Mouse (Mus musculus) CH12.LX (cell line): ENCODE measurements around the gene Dennd1a. TPM values are rescaled to one million over a fixed set of nuclear protein-coding genes. Genes with fewer than 3 reads are reported as not detected.

Source experiments
- DNase-seq: peaks from one replicate; pipeline ENCODE4 v3.0.0-alpha.2; 2013; ENCODE audit errors: extremely low read depth
- H3K27ac ChIP-seq: 2 replicates; pipeline ENCODE4 v1.5.1; 2012; ENCODE audit warnings: low read depth, mild to moderate bottlenecking, control low read depth, moderate library complexity; ENCODE audit not compliant: insufficient read depth
- H3K27me3 ChIP-seq: replicated peaks from 2 replicates; pipeline ENCODE3; 2012; ENCODE audit warnings: inconsistent platforms
- H3K36me3 ChIP-seq, 2 experiments: replicated peaks in 1 of 2; 2 replicates each; pipeline versions ENCODE3 to v1.6.1; 2012; ENCODE audit warnings: inconsistent platforms in 1 of 2, low read length in 1 of 2, mild to moderate bottlenecking in 1 of 2, mixed read lengths in 1 of 2, moderate library complexity in 1 of 2; ENCODE audit not compliant: control insufficient read depth in 1 of 2, insufficient read depth in 1 of 2
- H3K4me1 ChIP-seq, 2 experiments: 2 replicates each; pipeline ENCODE4 v1.6.1; 2012; ENCODE audit warnings: inconsistent platforms in 1 of 2, moderate library complexity in 1 of 2; ENCODE audit not compliant: insufficient read depth in 2 of 2, control insufficient read depth in 1 of 2
- H3K4me2 ChIP-seq: 2 replicates; pipeline ENCODE4 v1.6.1; 2012; ENCODE audit warnings: low read depth, mild to moderate bottlenecking, control low read depth; ENCODE audit not compliant: poor library complexity, insufficient read depth, severe bottlenecking
- H3K4me3 ChIP-seq, 3 experiments: fragments of 150-350 bp in 1 of 3; sonication (generic) in 1 of 3; replicated peaks in 1 of 3; 2 replicates each; pipeline versions ENCODE3 to v1.5.1; 2011 to 2012; ENCODE audit warnings: low read depth in 2 of 3, low read length in 2 of 3, mild to moderate bottlenecking in 2 of 3, moderate library complexity in 2 of 3, control low read depth in 1 of 3, improper control_type of control experiment in 1 of 3, inconsistent platforms in 1 of 3, mixed read lengths in 1 of 3; ENCODE audit not compliant: poor library complexity in 1 of 3
- H3K79me2 ChIP-seq: replicated peaks from 2 replicates; pipeline ENCODE4 v1.6.1; 2012; ENCODE audit warnings: mild to moderate bottlenecking, moderate library complexity; ENCODE audit not compliant: control insufficient read depth, poor library complexity, insufficient read depth, severe bottlenecking; ENCODE audit errors: extremely low read depth
- H3K9ac ChIP-seq: 2 replicates; pipeline ENCODE4 v1.6.1; 2012; ENCODE audit warnings: low read depth, mild to moderate bottlenecking, control low read depth, moderate library complexity; ENCODE audit not compliant: insufficient read depth
- H3K9me3 ChIP-seq: replicated peaks from 2 replicates; pipeline ENCODE3; 2012; ENCODE audit warnings: low read length, inconsistent platforms, mixed read lengths
- BHLHE40 ChIP-seq: IDR thresholded peaks from 2 replicates; pipeline ENCODE4 v1.6.1; 2011; ENCODE audit warnings: mild to moderate bottlenecking, low read depth, low read length, improper control_type of control experiment
- CTCF ChIP-seq, 2 experiments: IDR thresholded peaks in 1 of 2; conservative IDR thresholded peaks in 1 of 2; 2 replicates each; pipeline ENCODE4 v1.5.1; 2011 to 2012; ENCODE audit warnings: low read depth in 2 of 2, low read length in 2 of 2, improper control_type of control experiment in 1 of 2, inconsistent platforms in 1 of 2, mild to moderate bottlenecking in 1 of 2, moderate library complexity in 1 of 2
- E2F4 ChIP-seq: IDR thresholded peaks from 2 replicates; pipeline ENCODE4 v1.6.1; 2011; ENCODE audit warnings: low read depth, low read length, improper control_type of control experiment; ENCODE audit not compliant: insufficient replicate concordance
- ELF1 ChIP-seq: IDR thresholded peaks from 2 replicates; pipeline ENCODE4 v1.6.1; 2014; ENCODE audit warnings: low read depth, mild to moderate bottlenecking, inconsistent platforms, low read length, improper control_type of control experiment
- EP300 ChIP-seq: IDR thresholded peaks from 2 replicates; pipeline ENCODE4 v1.6.1; 2011; ENCODE audit warnings: low read length, improper control_type of control experiment
- ETS1 ChIP-seq: conservative IDR thresholded peaks from 2 replicates; pipeline ENCODE4 v1.6.1; 2012; ENCODE audit warnings: low read depth, mild to moderate bottlenecking, inconsistent platforms, low read length, improper control_type of control experiment, moderate library complexity
- GABPA ChIP-seq: IDR thresholded peaks from 2 replicates; pipeline ENCODE4 v1.6.1; 2012; ENCODE audit warnings: low read depth, low read length, improper control_type of control experiment, inconsistent platforms; ENCODE audit not compliant: insufficient replicate concordance
- HCFC1 ChIP-seq: IDR thresholded peaks from 2 replicates; pipeline ENCODE4 v1.6.1; 2012; ENCODE audit warnings: low read depth, mild to moderate bottlenecking, inconsistent platforms, low read length, improper control_type of control experiment
- IRF4 ChIP-seq: IDR thresholded peaks from 2 replicates; pipeline ENCODE4 v1.6.1; 2014; ENCODE audit warnings: low read depth, mild to moderate bottlenecking, inconsistent platforms, low read length, improper control_type of control experiment
- JUN ChIP-seq: IDR thresholded peaks from 2 replicates; pipeline ENCODE4 v1.6.1; 2011; ENCODE audit warnings: low read depth, mild to moderate bottlenecking, low read length, improper control_type of control experiment, moderate library complexity; ENCODE audit not compliant: insufficient read depth
- JUND ChIP-seq: conservative IDR thresholded peaks from 2 replicates; pipeline ENCODE4 v1.6.1; 2011; ENCODE audit warnings: low read depth, low read length, improper control_type of control experiment
- KAT2A ChIP-seq: IDR thresholded peaks from 2 replicates; pipeline ENCODE4 v1.6.1; 2012; ENCODE audit warnings: low read length, improper control_type of control experiment, inconsistent platforms; ENCODE audit not compliant: insufficient replicate concordance
- MAFK ChIP-seq: IDR thresholded peaks from 2 replicates; pipeline ENCODE4 v1.6.1; 2011; ENCODE audit warnings: low read length, improper control_type of control experiment; ENCODE audit not compliant: insufficient replicate concordance
- MAX ChIP-seq: IDR thresholded peaks from 2 replicates; pipeline ENCODE4 v1.6.1; 2011; ENCODE audit warnings: low read length, improper control_type of control experiment
- MAZ ChIP-seq: IDR thresholded peaks from 2 replicates; pipeline ENCODE4 v1.6.1; 2012; ENCODE audit warnings: low read depth, mild to moderate bottlenecking, inconsistent platforms, low read length, improper control_type of control experiment, moderate library complexity
- MXI1 ChIP-seq: IDR thresholded peaks from 2 replicates; pipeline ENCODE4 v1.6.1; 2011; ENCODE audit warnings: mild to moderate bottlenecking, low read depth, low read length, improper control_type of control experiment
- MYC ChIP-seq: IDR thresholded peaks from 2 replicates; pipeline ENCODE4 v1.6.1; 2011; ENCODE audit warnings: low read depth, mild to moderate bottlenecking, improper control_type of control experiment, low read length
- NELFE ChIP-seq: IDR thresholded peaks from 2 replicates; pipeline ENCODE4 v1.6.1; 2011; ENCODE audit warnings: low read depth, low read length, improper control_type of control experiment
- NRF1 ChIP-seq: IDR thresholded peaks from 2 replicates; pipeline ENCODE4 v1.6.1; 2014; ENCODE audit warnings: low read depth, mild to moderate bottlenecking, inconsistent platforms, low read length, improper control_type of control experiment, moderate library complexity
- POLR2A ChIP-seq: IDR thresholded peaks from 2 replicates; pipeline ENCODE4 v1.6.1; 2011; ENCODE audit warnings: low read depth, mild to moderate bottlenecking, improper control_type of control experiment, low read length
- POLR2AphosphoS2 ChIP-seq: IDR thresholded peaks from 2 replicates; pipeline ENCODE4 v1.6.1; 2011; ENCODE audit warnings: low read depth, low read length, improper control_type of control experiment
- RAD21 ChIP-seq: IDR thresholded peaks from 2 replicates; pipeline ENCODE4 v1.6.1; 2011; ENCODE audit warnings: low read depth, mild to moderate bottlenecking, low read length, improper control_type of control experiment, moderate library complexity
- SIN3A ChIP-seq: IDR thresholded peaks from 2 replicates; pipeline ENCODE4 v1.6.1; 2012; ENCODE audit warnings: low read length, improper control_type of control experiment, inconsistent platforms
- TBP ChIP-seq: conservative IDR thresholded peaks from 2 replicates; pipeline ENCODE4 v1.6.1; 2011; ENCODE audit warnings: low read depth, low read length, improper control_type of control experiment
- TCF12 ChIP-seq: IDR thresholded peaks from 2 replicates; pipeline ENCODE4 v1.6.1; 2014; ENCODE audit warnings: low read depth, mild to moderate bottlenecking, inconsistent platforms, low read length, improper control_type of control experiment
- UBTF ChIP-seq: IDR thresholded peaks from 2 replicates; pipeline ENCODE4 v1.6.1; 2012; ENCODE audit warnings: low read depth, mild to moderate bottlenecking, inconsistent platforms, low read length, improper control_type of control experiment, moderate library complexity
- USF1 ChIP-seq: IDR thresholded peaks from 2 replicates; pipeline ENCODE4 v1.6.1; 2014; ENCODE audit warnings: low read depth, mild to moderate bottlenecking, inconsistent platforms, low read length, improper control_type of control experiment
- ZC3H11A ChIP-seq: IDR thresholded peaks from 2 replicates; pipeline ENCODE4 v1.6.1; 2012; ENCODE audit warnings: low read depth, mild to moderate bottlenecking, inconsistent platforms, low read length, improper control_type of control experiment
- ZMIZ1 ChIP-seq: IDR thresholded peaks from 2 replicates; pipeline ENCODE4 v1.6.1; 2012; ENCODE audit warnings: low read depth, mild to moderate bottlenecking, inconsistent platforms, low read length, improper control_type of control experiment
- ZNF384 ChIP-seq: IDR thresholded peaks from 2 replicates; pipeline ENCODE4 v1.6.1; 2012; ENCODE audit warnings: low read depth, low read length, improper control_type of control experiment, inconsistent platforms
- dilution Hi-C: fragments of 300-500 bp; cut with MboI; formaldehyde crosslinking; loops from 2 replicates; pipeline ENCODE4 v1.14.3; 2020; ENCODE audit warnings: low sequenced_read_pairs; ENCODE audit not compliant: extremely low pct_unique_long_range_greater_than_20kb, extremely low pct_ligation_motif_present
- in situ Hi-C: fragments of 300-500 bp; cut with MboI; formaldehyde crosslinking; loops from 3 replicates; pipeline ENCODE4 v1.14.3; 2019; ENCODE audit warnings: low sequenced_read_pairs, low pct_ligation_motif_present, low pct_unique_long_range_greater_than_20kb, mixed read lengths
- polyA plus RNA-seq: library from polyadenylated mRNA; unstranded; fragments of >175 nt; gene quantifications from 2 replicates; pipeline ENCODE4 v1.2.1, GENCODE M21; 2012; ENCODE audit warnings: low read depth; ENCODE audit not compliant: insufficient read length
- total RNA-seq, 2 experiments: library from RNA; depleted of rRNA; stranded (reverse); fragments of 300-350 nt in 1 of 2; fragments of >200 nt in 1 of 2; gene quantifications; 2 replicates each; pipeline ENCODE4 v1.2.3; 2012 to 2014

Dennd1a gene
- 4.1 and 4.3 TPM in 2 replicates for total RNA-seq (2012; rRNA removed)
- 2.1 and 2.7 TPM in 2 replicates for total RNA-seq (2014; rRNA removed)
- polyA plus RNA-seq: 5.9 and 7.3 TPM in 2 replicates

DNA sequence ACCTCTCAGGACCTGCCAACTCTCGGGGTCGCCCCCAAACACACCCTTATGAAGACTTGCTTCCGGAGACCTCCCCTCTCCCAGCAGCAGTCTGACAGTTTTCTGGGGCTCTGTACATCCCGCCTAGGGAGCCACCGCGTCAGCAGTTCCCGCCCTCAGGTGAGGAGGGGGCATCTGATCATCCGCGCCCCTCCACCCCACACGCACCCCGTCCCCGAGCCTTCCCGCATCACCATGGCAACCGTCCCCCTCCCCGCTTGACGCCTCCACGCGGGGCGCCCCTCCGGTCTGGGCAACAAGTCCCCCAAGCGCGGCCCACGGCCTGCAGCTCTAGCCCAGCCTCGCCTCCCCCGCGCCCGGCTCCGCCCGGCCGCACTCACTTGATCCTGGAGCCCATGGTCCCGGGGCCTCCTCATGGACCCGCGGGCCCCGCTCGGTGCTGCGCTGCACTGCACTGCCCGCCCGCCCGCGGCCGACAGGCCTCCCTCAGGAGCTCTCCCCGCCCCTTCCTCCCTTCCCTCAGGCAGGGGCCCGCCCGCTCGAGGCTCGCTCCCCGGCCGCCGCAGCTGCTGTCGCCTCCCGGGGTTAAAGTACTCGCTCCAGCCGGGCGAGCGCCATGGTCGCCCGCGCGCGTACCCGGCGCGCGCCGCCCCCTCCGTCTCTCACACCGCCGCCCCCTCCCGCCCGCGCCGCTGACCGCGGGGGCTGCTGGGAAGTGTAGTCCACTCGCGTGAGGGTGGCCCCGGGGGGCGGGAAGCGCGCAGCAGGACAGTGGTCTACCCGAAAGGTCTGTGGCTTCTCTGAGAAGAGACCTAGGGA lies at the start of gene Dennd1a:
TSS of gene Dennd1a (minus strand) at position 658 of the 819 bp plus-strand sequence.
- Histone ChIP-seq H3K79me2 (peaks cover 2% of the 10 kb centered on the region; the same call in 1 of the 2 replicates), H3K4me2 (peak within 1 kb of the TSS; percentile 75), H3K4me3 (peak within 1 kb of the TSS; percentile 58 to 91 (median 82)), H3K9me3 (no peaks in the 10 kb centered on the region), H3K27ac (no peak within 1 kb of the TSS), H3K36me3 (no peaks in the 10 kb centered on the region), H3K4me1 (peaks cover 5 to 23% of the 10 kb centered on the region in 2 experiments; a peak in 2 of 4 replicates), H3K27me3 (no peaks in the 10 kb centered on the region), H3K9ac (peak within 1 kb of the TSS; percentile 60)
- TF ChIP-seq ZC3H11A (no peak), TCF12 (peak; percentile 81), MAZ (peak; percentile 97), EP300 (no peak), TBP (no peak), JUND (no peak), NRF1 (peak; percentile 53), NELFE (peak; percentile 74), HCFC1 (peak; percentile 92), KAT2A (peak; percentile 83; the same call in 1 of the 2 replicates), GABPA (no peak; the same call in 1 of the 2 replicates), MYC (no peak), SIN3A (peak; percentile 66), MXI1 (peak; percentile 47; the same call in 1 of the 2 replicates), POLR2AphosphoS2 (0 out of 2 replicates have a peak, but pooled peaks have one; percentile 48), RAD21 (no peak), ETS1 (no peak), BHLHE40 (no peak; the same call in 1 of the 2 replicates), ELF1 (peak; percentile 51; the same call in 1 of the 2 replicates), ZNF384 (no peak), CTCF (conservative IDR thresholded peaks at IDR 0.05 in 1 of 2, IDR thresholded peaks at IDR 0.05 in 1 of 2; ENCODE audit: low read depth in 2 of 2, low read length in 2 of 2) (no peak), IRF4 (0 out of 2 replicates have a peak, but pooled peaks have one; percentile 31), E2F4 (no peak), MAX (peak; percentile 38; the same call in 1 of the 2 replicates), ZMIZ1 (peak; percentile 82), MAFK (no peak), USF1 (no peak), POLR2A (peak; percentile 67; the same call in 1 of the 2 replicates), JUN (no peak), UBTF (peak; percentile 97)
- dilution Hi-C loops (no loop called here), in situ Hi-C loops (no loop called here)
- DNase-seq: peak; percentile 68
